Mouse (Mus musculus) spleen, postnatal 14 days (tissue): ENCODE data around the gene Btbd16.

Source experiments
- DNase-seq, 2 experiments: peaks; one replicate each; pipeline ENCODE4 v3.0.0; 2021 to 2022; ENCODE audit warnings: low spot score in 2 of 2

Btbd16 gene

GRCm38 (mm10) chr7:130818813-130819212, 44.9 kb downstream of the Btbd16 start:
- no peak for DNase-seq

GRCm38 (mm10) chr7:130819624-130820023, 45.8 kb downstream of the Btbd16 start:
- no peak for DNase-seq

- DNase-seq = no peak
These were observed 50.1 kb downstream of the Btbd16 start for GRCm38 (mm10) chr7:130823992-130824391.

GRCm38 (mm10) chr7:130826343-130826742, 52.5 kb downstream of the Btbd16 start:
- no peak for DNase-seq

- no peak for DNase-seq
These were observed 53.6 kb downstream of the Btbd16 start for GRCm38 (mm10) chr7:130827431-130827830.

GRCm38 (mm10) chr7:130827844-130828403, 54.1 kb downstream of the Btbd16 start:
- no peak for DNase-seq

- DNase-seq = no peak
These were observed 54.6 kb downstream of the Btbd16 start for GRCm38 (mm10) chr7:130828475-130828874.

GRCm38 (mm10) chr7:130831586-130831985, 57.7 kb downstream of the Btbd16 start:
- DNase-seq = no peak

- DNase-seq = no peak
These were observed 60.4 kb downstream of the Btbd16 start for GRCm38 (mm10) chr7:130834299-130834698.

- DNase-seq = no peak
These were observed 61.3 kb downstream of the Btbd16 start for GRCm38 (mm10) chr7:130834958-130835861.

- DNase-seq = no peak
These were observed 62.2 kb downstream of the Btbd16 start for GRCm38 (mm10) chr7:130836066-130836465.

GRCm38 (mm10) chr7:130837941-130838657, 64.2 kb downstream of the Btbd16 start:
- DNase-seq = no peak

GRCm38 (mm10) chr7:130838658-130839025, 64.8 kb downstream of the Btbd16 start:
- DNase-seq = no peak

- no peak for DNase-seq
These were observed 65.7 kb downstream of the Btbd16 start for GRCm38 (mm10) chr7:130839380-130840100.

GRCm38 (mm10) chr7:130847164-130847718, 73.4 kb downstream of the Btbd16 start:
- no peak for DNase-seq

GRCm38 (mm10) chr7:130854684-130855292, 80.9 kb downstream of the Btbd16 start:
- no peak for DNase-seq

GRCm38 (mm10) chr7:130855681-130856080, 81.8 kb downstream of the Btbd16 start:
- no peak for DNase-seq

- no peak for DNase-seq
These were observed 84.1 kb downstream of the Btbd16 start for GRCm38 (mm10) chr7:130857973-130858372.

- DNase-seq = no peak
These were observed 86.1 kb downstream of the Btbd16 start for GRCm38 (mm10) chr7:130859926-130860325.

- DNase-seq = no peak
These were observed 86.9 kb downstream of the Btbd16 start for GRCm38 (mm10) chr7:130860721-130861142.

- DNase-seq = no peak
These were observed 88.6 kb downstream of the Btbd16 start for GRCm38 (mm10) chr7:130862501-130862900.
